Mouse (Mus musculus) E14TG2a.4 (cell line): ENCODE data around the gene Irx4.

Experiments
- CTCF ChIP-seq: conservative IDR thresholded peaks from 2 replicates; pipeline ENCODE4 v1.5.1; 2014; ENCODE audit warnings: low read length
- NANOG ChIP-seq: IDR thresholded peaks from 2 replicates; pipeline ENCODE4 v1.6.1; 2014; ENCODE audit warnings: borderline replicate concordance, low read length, mixed read lengths
- POU5F1 ChIP-seq: IDR thresholded peaks from 2 replicates; pipeline ENCODE4 v1.6.1; 2014; ENCODE audit warnings: low read length, borderline replicate concordance

DNA sequence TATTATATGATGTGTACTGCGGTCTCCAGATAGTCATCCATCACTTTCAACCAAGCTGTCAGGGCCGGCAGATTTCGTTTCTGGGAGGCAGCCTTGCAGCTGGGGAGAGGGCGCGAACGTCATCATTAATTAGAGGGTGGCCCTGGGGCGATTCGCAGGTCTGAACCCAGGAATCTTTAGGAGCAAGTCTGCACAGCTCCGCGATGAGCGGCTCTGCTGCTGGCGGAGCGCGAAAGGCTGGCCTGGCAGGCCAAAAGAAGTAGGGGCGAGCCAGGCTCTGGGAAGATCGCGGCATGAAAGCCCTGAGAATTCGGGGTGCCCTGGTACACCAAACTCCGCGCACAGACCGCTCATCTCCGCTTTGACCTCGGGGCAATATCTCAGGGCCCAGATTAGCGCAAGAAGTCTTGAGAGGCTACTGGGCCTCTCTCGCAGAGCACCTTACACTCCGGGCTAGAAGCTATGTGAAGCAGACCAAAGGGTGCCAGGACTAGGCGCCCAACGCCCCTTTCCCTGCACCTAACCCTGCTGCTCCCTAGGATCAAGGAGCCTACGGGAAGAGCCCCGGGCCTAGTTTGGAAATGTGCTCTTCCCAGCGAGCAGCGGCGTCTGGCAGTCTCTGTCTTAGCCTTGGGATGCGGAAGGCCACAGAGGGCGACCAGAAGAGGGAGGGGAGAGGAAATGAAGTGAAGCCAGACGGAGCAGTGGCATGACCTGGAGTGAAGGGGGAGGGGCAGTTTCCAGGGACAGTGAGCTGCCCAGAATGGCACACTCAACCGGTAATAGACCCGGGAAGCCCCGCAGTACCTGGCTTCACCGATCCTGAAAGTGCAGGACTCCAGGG is 3.1 kb downstream of the Irx4 start:
- no peak for TF ChIP-seq CTCF
- TF ChIP-seq POU5F1: no peak
- TF ChIP-seq NANOG: no peak
